Mouse (Mus musculus) stomach, embryonic 16.5 days (tissue): Measurements from ENCODE around the gene Parp12. TPM values are rescaled to one million over a fixed set of nuclear protein-coding genes. Genes with fewer than 3 reads are reported as not detected.

ENCODE experiments used
- ATAC-seq: fragments of 200-750 bp; cut with Nextera tagmentation; 2 replicates; pipeline ENCODE4 v1.8.0; 2017; ENCODE audit warnings: moderate number of reproducible peaks, moderate TSS enrichment; ENCODE audit not compliant: insufficient read depth, low FRiP score
- H3K27ac ChIP-seq: fragments of 300-500 bp; sonication (generic); 2 replicates; pipeline ENCODE4 v1.5.1; 2014; ENCODE audit warnings: low read length
- H3K27me3 ChIP-seq: fragments of 300-500 bp; sonication (generic); 2 replicates; pipeline ENCODE4 v1.6.1; 2014; ENCODE audit warnings: low read length, control low read depth, mixed read lengths; ENCODE audit not compliant: control insufficient read depth, insufficient read depth
- H3K36me3 ChIP-seq: fragments of 300-500 bp; sonication (generic); 2 replicates; pipeline ENCODE4 v1.6.1; 2014; ENCODE audit warnings: low read length; ENCODE audit not compliant: control insufficient read depth, insufficient read depth
- H3K4me1 ChIP-seq: fragments of 300-500 bp; sonication (generic); 2 replicates; pipeline ENCODE4 v1.6.1; 2014; ENCODE audit warnings: low read length, control low read depth, mixed read lengths; ENCODE audit not compliant: control insufficient read depth, insufficient read depth
- H3K4me2 ChIP-seq: fragments of 300-500 bp; sonication (generic); 2 replicates; pipeline ENCODE4 v1.6.1; 2014; ENCODE audit warnings: low read depth, low read length, mixed read lengths
- H3K4me3 ChIP-seq: fragments of 300-500 bp; sonication (generic); replicated peaks from 2 replicates; pipeline ENCODE4 v1.5.1; 2014; ENCODE audit warnings: mild to moderate bottlenecking, low read length
- H3K9ac ChIP-seq: fragments of 300-500 bp; sonication (generic); 2 replicates; pipeline ENCODE4 v1.6.1; 2014; ENCODE audit warnings: low read length
- H3K9me3 ChIP-seq: fragments of 300-500 bp; sonication (generic); replicated peaks from 2 replicates; pipeline ENCODE4 v1.6.1; 2016; ENCODE audit warnings: low read length, control low read depth; ENCODE audit not compliant: control insufficient read depth
- WGBS: fragments of 180-500 bp; shearing (Covaris S2); extraction: QIAGEN DNeasy Blood & Tissue Kit; methylation state at CpG from one replicate; pipeline ENCODE4 v1.1.7; 2014; 5-methylcytosine and 5-hydroxymethylcytosine counted together
- polyA plus RNA-seq: library from polyadenylated mRNA; unstranded; fragments of >200 nt; fragmentation: Nextera tagmentation; extraction: Ambion mirVana; gene quantifications from 2 replicates; pipeline ENCODE4 v1.2.1, GENCODE M21; 2015

Gene Parp12
- polyA plus RNA-seq, 1 experiment from 2014 or later = 9.7 TPM

- H3K9ac ChIP-seq = no peak overlapping the region
- no peaks in the 10 kb centered on the region for H3K27me3 ChIP-seq
- 82% methylated on average over 4 of the region's 4 CpGs for WGBS
- no peak for ATAC-seq
- H3K27ac ChIP-seq = no peak overlapping the region
- no peak overlapping the region for H3K4me2 ChIP-seq
- peaks cover 12% of the 10 kb centered on the region for H3K4me1 ChIP-seq
- no peaks in the 10 kb centered on the region for H3K9me3 ChIP-seq
- no peaks in the 10 kb centered on the region for H3K36me3 ChIP-seq
- no peak overlapping the region for H3K4me3 ChIP-seq
Measured at GRCm38 (mm10) chr6:39052636-39053035, 65.5 kb downstream of the Parp12 start.

GRCm38 (mm10) chr6:39051799-39052556 lies 66.2 kb downstream of the Parp12 start:
- H3K36me3 ChIP-seq = no peaks in the 10 kb centered on the region
- WGBS = 69% methylated on average over 9 of the region's 9 CpGs
- no peaks in the 10 kb centered on the region for H3K27me3 ChIP-seq
- no peaks in the 10 kb centered on the region for H3K9me3 ChIP-seq
- H3K27ac ChIP-seq = no peak overlapping the region
- peaks cover 12% of the 10 kb centered on the region for H3K4me1 ChIP-seq
- H3K4me2 ChIP-seq = no peak overlapping the region
- peak; percentile 27; the same call in 1 of the 2 replicates for ATAC-seq
- no peak overlapping the region for H3K4me3 ChIP-seq
- H3K9ac ChIP-seq = no peak overlapping the region

- Histone ChIP-seq H3K9me3 (no peaks in the 10 kb centered on the region), H3K9ac (no peak overlapping the region), H3K4me2 (no peak overlapping the region), H3K4me3 (no peak overlapping the region), H3K27ac (0 out of 2 replicates have a peak overlapping the region, but pooled peaks have one; percentile 32), H3K27me3 (no peaks in the 10 kb centered on the region), H3K36me3 (no peaks in the 10 kb centered on the region), H3K4me1 (peaks cover 12% of the 10 kb centered on the region)
- 38% methylated on average over 6 of the region's 6 CpGs for WGBS
- ATAC-seq = 0 out of 2 replicates have a peak, but pooled peaks have one; percentile 41
Measured at GRCm38 (mm10) chr6:39050836-39051235, 67.3 kb downstream of the Parp12 start.

- ATAC-seq = no peak
- H3K4me2 ChIP-seq = no peak overlapping the region
- H3K27me3 ChIP-seq = no peaks in the 10 kb centered on the region
- WGBS = 75% methylated on average over 5 of the region's 5 CpGs
- H3K4me1 ChIP-seq = peaks cover 9% of the 10 kb centered on the region
- H3K4me3 ChIP-seq = no peak overlapping the region
- H3K9me3 ChIP-seq = no peaks in the 10 kb centered on the region
- H3K36me3 ChIP-seq = no peaks in the 10 kb centered on the region
- H3K27ac ChIP-seq = no peak overlapping the region
- H3K9ac ChIP-seq = no peak overlapping the region
Measured at GRCm38 (mm10) chr6:39049141-39049540, 69.0 kb downstream of the Parp12 start.

GRCm38 (mm10) chr6:39040451-39040850 lies 77.7 kb downstream of the Parp12 start:
- no peak overlapping the region for H3K4me2 ChIP-seq
- H3K36me3 ChIP-seq = no peaks in the 10 kb centered on the region
- no peaks in the 10 kb centered on the region for H3K27me3 ChIP-seq
- peaks cover 7% of the 10 kb centered on the region; the same call in 1 of the 2 replicates for H3K4me1 ChIP-seq
- H3K9me3 ChIP-seq = no peaks in the 10 kb centered on the region
- 69% methylated on average over 9 of the region's 9 CpGs for WGBS
- H3K4me3 ChIP-seq = no peak overlapping the region
- no peak for ATAC-seq
- no peak overlapping the region for H3K9ac ChIP-seq
- no peak overlapping the region for H3K27ac ChIP-seq

Other genes starting within 250 kb of the Parp12 start
- gene Tbxas1, start 242.9 kb downstream of the Parp12 start, polyA plus RNA-seq = 4.4 TPM in 2 replicates
- gene Hipk2, start 242.2 kb downstream of the Parp12 start, polyA plus RNA-seq = 21.5 and 21.6 TPM in 2 replicates
- 5.6 and 6.6 TPM in 2 replicates for gene Kdm7a, start 88.4 kb upstream of the Parp12 start, polyA plus RNA-seq